Mouse (Mus musculus) liver, embryonic 11.5 days (tissue): ENCODE measurements around the gene Hivep3. TPM values are rescaled to one million over a fixed set of nuclear protein-coding genes. Genes with fewer than 3 reads are reported as not detected.

Experiments
- ATAC-seq: fragments of 200-750 bp; cut with Nextera tagmentation; replicated peaks from 2 replicates; pipeline ENCODE4 v1.8.0; 2017; ENCODE audit warnings: moderate number of reproducible peaks, mild to moderate bottlenecking, moderate TSS enrichment, moderate library complexity; ENCODE audit not compliant: low FRiP score
- DNase-seq: peaks from one replicate; pipeline ENCODE4 v3.0.0-alpha.2; 2017; ENCODE audit warnings: low spot score
- H3K27ac ChIP-seq: fragments of 300-500 bp; sonication (generic); 2 replicates; pipeline ENCODE4 v1.5.1; 2014; ENCODE audit warnings: mild to moderate bottlenecking, low read depth, low read length, control low read depth
- H3K27me3 ChIP-seq: fragments of 300-500 bp; sonication (generic); replicated peaks from 2 replicates; pipeline ENCODE4 v1.6.1; 2014; ENCODE audit warnings: low read length, mixed read lengths; ENCODE audit not compliant: control insufficient read depth, insufficient read depth
- H3K36me3 ChIP-seq: fragments of 300-500 bp; sonication (generic); 2 replicates; pipeline ENCODE4 v1.6.1; 2014; ENCODE audit warnings: mild to moderate bottlenecking, low read length, moderate library complexity, mixed read lengths; ENCODE audit not compliant: control insufficient read depth, insufficient read depth
- H3K4me1 ChIP-seq: fragments of 300-500 bp; sonication (generic); replicated peaks from 2 replicates; pipeline ENCODE4 v1.6.1; 2014; ENCODE audit warnings: low read length, mixed read lengths; ENCODE audit not compliant: control insufficient read depth, insufficient read depth
- H3K4me2 ChIP-seq: fragments of 300-500 bp; sonication (generic); 2 replicates; pipeline ENCODE4 v1.6.1; 2014; ENCODE audit warnings: mild to moderate bottlenecking, control low read depth, moderate library complexity
- H3K4me3 ChIP-seq: fragments of 300-500 bp; sonication (generic); 2 replicates; pipeline ENCODE4 v1.5.1; 2014; ENCODE audit warnings: low read depth, low read length, control low read depth
- H3K9ac ChIP-seq: fragments of 300-500 bp; sonication (generic); 2 replicates; pipeline ENCODE4 v1.6.1; 2014; ENCODE audit warnings: low read depth, low read length, control low read depth
- H3K9me3 ChIP-seq: fragments of 300-500 bp; sonication (generic); 2 replicates; pipeline ENCODE4 v1.6.1; 2016; ENCODE audit warnings: low read length, inconsistent platforms, mixed read lengths; ENCODE audit not compliant: control insufficient read depth
- WGBS: fragments of 180-500 bp; shearing (Covaris S2); extraction: QIAGEN DNeasy Blood & Tissue Kit; methylation state at CpG from one replicate; pipeline ENCODE4 v1.1.7; 2014; 5-methylcytosine and 5-hydroxymethylcytosine counted together
- polyA plus RNA-seq: library from polyadenylated mRNA; unstranded; fragments of >200 nt; fragmentation: Nextera tagmentation; extraction: Ambion mirVana; gene quantifications from 2 replicates; pipeline ENCODE4 v1.2.1, GENCODE M21; 2014

Gene Hivep3
- polyA plus RNA-seq, 1 experiment from 2014 or later = 2.7 TPM

DNA sequence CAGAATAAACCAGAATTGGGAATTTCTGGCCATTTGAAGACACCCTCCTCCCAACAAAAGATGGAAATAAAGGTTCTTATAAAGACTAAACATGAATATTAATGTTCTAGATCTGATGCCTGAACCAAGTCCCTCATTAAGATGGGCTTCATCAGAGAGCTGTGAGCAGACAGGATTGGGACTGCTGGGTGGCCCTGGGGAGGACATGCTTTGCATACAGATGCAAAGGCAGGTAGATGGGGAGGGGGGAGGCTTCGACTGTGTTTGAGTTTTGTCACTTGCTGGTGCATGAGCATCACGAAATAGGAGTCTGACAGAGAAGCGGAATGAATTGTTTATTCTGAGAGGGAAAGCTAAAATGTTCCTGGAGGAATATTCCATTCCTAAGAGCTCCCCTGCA lies 12.1 kb upstream of the Hivep3 start:
- no peak for ATAC-seq
- no peak overlapping the region for H3K4me2 ChIP-seq
- H3K4me1 ChIP-seq = no peaks in the 10 kb centered on the region
- DNase-seq = no peak
- H3K9ac ChIP-seq = no peak overlapping the region
- H3K36me3 ChIP-seq = no peaks in the 10 kb centered on the region
- H3K27ac ChIP-seq = no peak overlapping the region
- H3K9me3 ChIP-seq = no peaks in the 10 kb centered on the region
- WGBS = 76% methylated on average over 3 of the region's 3 CpGs
- no peak overlapping the region for H3K4me3 ChIP-seq
- no peaks in the 10 kb centered on the region; the same call in 1 of the 2 replicates for H3K27me3 ChIP-seq

DNA sequence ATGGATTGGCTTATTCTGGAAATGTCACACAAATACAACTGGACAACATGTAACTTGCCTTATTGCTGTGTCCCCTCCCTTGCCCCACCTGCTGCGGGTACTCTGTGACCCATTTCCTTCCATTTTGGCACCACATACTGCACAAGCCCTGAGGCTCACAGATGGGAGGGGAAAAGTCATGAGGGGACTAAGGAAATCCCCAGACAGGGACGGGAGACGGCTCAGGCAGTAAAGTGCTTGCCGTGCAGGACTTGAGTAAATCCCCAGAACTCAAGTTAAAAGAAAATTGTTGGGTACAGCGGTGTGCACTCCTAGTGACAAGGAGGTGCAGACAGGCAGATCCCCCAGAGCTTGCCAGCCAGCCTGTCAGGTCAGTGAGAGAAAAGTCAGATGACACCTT lies 7.5 kb upstream of the Hivep3 start:
- Histone ChIP-seq H3K4me1 (no peaks in the 10 kb centered on the region), H3K9ac (no peak overlapping the region), H3K27ac (no peak overlapping the region), H3K36me3 (no peaks in the 10 kb centered on the region), H3K9me3 (no peaks in the 10 kb centered on the region), H3K4me2 (no peak overlapping the region), H3K4me3 (no peak overlapping the region), H3K27me3 (peaks cover 3% of the 10 kb centered on the region; the same call in 1 of the 2 replicates)
- no peak for DNase-seq
- ATAC-seq = no peak
- WGBS = 71% methylated on average over 5 of the region's 5 CpGs

DNA sequence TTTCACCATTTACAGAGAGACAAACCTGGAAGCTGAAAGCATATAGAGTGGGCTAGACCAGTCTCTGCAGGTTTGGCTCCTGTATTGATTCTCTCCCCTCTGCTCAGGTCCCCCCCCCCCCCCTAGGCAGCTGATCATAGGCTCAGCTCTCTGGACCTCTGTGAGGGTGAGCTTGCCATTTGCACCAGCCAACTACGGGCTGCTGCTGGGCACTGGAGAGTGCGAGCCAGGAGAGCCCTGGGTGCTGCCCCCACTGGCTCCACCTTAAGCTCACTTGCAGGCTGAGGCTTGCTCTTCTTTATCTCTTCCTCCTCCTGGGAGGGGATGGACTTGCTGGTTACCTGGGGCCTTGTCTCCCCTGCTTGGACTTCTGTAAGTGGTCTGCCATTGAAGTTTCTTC lies 5.7 kb upstream of the Hivep3 start:
- Histone ChIP-seq H3K4me3 (no peak overlapping the region), H3K27ac (no peak overlapping the region), H3K36me3 (no peaks in the 10 kb centered on the region), H3K4me1 (no peaks in the 10 kb centered on the region), H3K9ac (no peak overlapping the region), H3K4me2 (no peak overlapping the region), H3K9me3 (no peaks in the 10 kb centered on the region), H3K27me3 (peaks cover 3% of the 10 kb centered on the region; the same call in 1 of the 2 replicates)
- 54% methylated on average over 2 of the region's 2 CpGs for WGBS
- no peak for ATAC-seq
- peak; percentile 21 for DNase-seq

DNA sequence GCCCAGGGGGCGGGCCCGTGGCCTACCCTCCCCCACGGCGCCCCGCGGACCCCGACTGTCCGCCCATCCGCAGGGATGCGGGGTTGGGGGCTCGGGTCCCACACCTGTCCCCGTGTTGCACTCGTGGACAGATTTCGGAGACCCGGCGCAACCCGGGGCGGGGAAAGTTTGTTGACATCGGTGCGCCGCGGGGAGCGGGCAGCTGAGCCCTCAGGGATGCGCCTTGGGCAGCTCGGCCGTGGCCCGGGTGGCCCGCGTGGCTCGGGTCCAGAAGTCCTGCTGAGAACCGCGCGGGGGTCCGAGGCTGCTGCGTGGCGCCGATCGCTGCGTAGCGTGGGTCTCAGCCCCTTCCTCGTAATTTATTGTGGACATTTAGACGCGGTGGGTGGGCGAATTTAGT lies 358 bp downstream of the Hivep3 start:
- Histone ChIP-seq H3K27me3 (peaks cover 22% of the 10 kb centered on the region), H3K4me2 (peak overlapping the region; percentile 98), H3K4me1 (peaks cover 2% of the 10 kb centered on the region; the same call in 1 of the 2 replicates), H3K4me3 (peak overlapping the region; percentile 72), H3K9ac (peak overlapping the region; percentile 35; the same call in 1 of the 2 replicates), H3K36me3 (no peaks in the 10 kb centered on the region), H3K9me3 (no peaks in the 10 kb centered on the region), H3K27ac (no peak overlapping the region)
- DNase-seq = no peak
- WGBS = 2% methylated on average over 44 of the region's 44 CpGs
- ATAC-seq = peak; percentile 32

DNA sequence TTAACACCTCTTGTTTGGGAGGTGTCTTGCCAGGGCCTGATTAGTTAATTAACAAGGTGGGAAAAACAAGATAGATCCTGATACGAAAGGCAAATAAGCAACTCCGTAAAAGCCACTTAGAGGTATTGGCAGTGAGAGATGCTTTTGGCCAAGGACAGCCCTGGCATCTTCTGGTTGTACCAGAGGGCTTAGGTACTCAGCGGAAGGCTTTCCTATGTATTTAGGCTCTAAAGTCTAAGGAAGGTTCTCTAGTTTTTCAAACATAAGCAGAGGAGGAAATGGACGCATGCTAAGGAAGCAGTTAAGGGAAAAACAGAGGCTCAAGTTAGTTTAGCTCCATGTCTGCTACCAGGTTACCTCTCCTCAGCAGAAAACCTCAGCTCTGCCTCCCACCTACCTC lies 768 bp downstream of the Hivep3 start:
- H3K4me2 ChIP-seq = peak overlapping the region; percentile 98
- H3K9me3 ChIP-seq = no peaks in the 10 kb centered on the region
- DNase-seq (no peak), ATAC-seq (no peak)
- peaks cover 22% of the 10 kb centered on the region for H3K27me3 ChIP-seq
- peaks cover 2% of the 10 kb centered on the region; the same call in 1 of the 2 replicates for H3K4me1 ChIP-seq
- H3K36me3 ChIP-seq = no peaks in the 10 kb centered on the region
- H3K27ac ChIP-seq = no peak overlapping the region
- H3K9ac ChIP-seq = no peak overlapping the region
- H3K4me3 ChIP-seq = peak overlapping the region; percentile 72
- 32% methylated on average over 4 of the region's 4 CpGs for WGBS

DNA sequence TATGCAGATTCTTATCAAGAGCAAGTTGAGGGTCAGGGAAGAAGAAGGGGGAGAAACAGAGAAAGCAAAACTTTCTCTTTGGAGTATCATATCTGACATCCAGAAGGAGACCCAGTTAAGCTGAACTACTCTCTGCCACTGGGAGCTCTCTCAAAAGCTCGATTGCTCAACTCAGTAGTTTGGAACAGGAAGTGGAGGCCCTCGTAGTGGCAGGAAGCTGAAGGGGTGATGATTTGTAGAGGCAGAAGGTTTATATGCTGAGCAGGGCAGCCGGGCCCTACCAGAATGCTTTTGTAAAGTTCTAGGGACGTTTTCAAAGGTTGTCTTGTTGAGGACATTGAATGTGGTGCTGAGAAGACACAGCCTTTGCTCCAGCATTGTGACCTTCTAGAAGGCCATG lies 5.1 kb downstream of the Hivep3 start:
- Histone ChIP-seq H3K27ac (no peak overlapping the region), H3K27me3 (peaks cover 22% of the 10 kb centered on the region), H3K4me1 (peaks cover 2% of the 10 kb centered on the region; the same call in 1 of the 2 replicates), H3K36me3 (no peaks in the 10 kb centered on the region), H3K9me3 (no peaks in the 10 kb centered on the region), H3K9ac (no peak overlapping the region), H3K4me3 (no peak overlapping the region), H3K4me2 (no peak overlapping the region)
- WGBS = 27% methylated on average over 4 of the region's 4 CpGs
- no peak for ATAC-seq
- DNase-seq = no peak

DNA sequence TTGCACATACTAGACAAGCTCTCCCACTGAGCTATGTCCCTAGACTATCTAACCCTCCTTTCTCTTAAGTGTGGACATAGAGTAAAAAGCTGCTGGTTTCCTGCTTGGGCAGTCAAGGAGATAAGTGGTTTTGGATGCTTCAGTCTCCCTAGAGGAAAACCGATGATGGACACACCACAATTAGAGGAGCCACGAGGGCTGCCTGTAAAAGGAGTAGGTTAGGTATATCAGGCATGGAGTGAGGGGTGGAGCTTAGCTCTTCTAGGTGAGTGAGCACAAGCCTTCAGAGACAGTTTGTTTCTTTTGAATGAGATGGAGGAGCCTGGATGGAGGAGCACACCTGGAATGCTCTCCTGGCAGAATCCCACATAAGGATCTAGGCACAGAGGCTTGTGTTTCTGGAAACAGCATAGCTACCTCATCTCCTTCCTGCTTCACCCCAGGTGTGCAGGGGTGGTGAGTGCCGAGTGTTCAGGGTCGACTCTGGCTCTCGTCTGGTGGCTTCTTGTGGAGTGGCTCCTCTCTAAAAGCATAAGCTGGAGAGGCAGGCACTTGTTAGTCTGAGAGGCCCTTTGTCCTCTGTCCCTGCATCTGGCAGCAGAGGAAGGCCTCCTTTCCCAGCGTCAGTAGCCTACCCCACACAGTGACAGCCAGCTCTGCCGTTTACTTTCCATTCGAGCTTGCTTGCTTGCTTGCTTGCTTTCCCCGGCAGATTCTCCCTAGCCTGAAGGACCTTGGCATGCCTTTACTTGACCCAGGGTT lies 5.9 kb downstream of the Hivep3 start:
- no peak overlapping the region for H3K9ac ChIP-seq
- H3K27me3 ChIP-seq = peaks cover 14% of the 10 kb centered on the region
- H3K9me3 ChIP-seq = no peaks in the 10 kb centered on the region
- H3K36me3 ChIP-seq = no peaks in the 10 kb centered on the region
- DNase-seq = no peak
- H3K4me3 ChIP-seq = no peak overlapping the region
- no peak for ATAC-seq
- H3K4me1 ChIP-seq = 0 out of 2 replicates have a peak, but pooled peaks cover 2% of the 10 kb centered on the region
- H3K4me2 ChIP-seq = no peak overlapping the region
- WGBS = 54% methylated on average over 9 of the region's 9 CpGs
- H3K27ac ChIP-seq = no peak overlapping the region

DNA sequence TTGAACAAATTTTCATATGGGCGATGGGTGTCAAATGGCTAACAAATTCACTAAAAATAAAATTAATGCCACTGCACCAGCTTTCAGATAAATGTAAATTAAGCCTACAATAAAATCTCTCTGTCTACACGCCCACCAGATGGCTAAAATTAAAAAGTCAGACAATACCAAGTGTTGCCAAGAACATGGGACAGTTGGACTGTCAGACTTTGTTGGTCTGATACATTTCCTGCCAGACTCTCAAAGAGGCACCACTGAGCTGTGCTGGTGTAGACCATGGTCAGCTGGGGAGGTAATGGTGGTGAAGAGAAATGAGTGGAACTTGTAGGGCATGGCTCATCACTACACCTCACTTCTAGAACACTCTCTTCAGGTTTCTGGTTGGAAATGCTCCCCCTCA lies 14.8 kb downstream of the Hivep3 start:
- Histone ChIP-seq H3K9ac (no peak overlapping the region), H3K27me3 (no peaks in the 10 kb centered on the region), H3K36me3 (no peaks in the 10 kb centered on the region), H3K4me1 (no peaks in the 10 kb centered on the region), H3K27ac (no peak overlapping the region), H3K4me2 (no peak overlapping the region), H3K9me3 (no peaks in the 10 kb centered on the region), H3K4me3 (no peak overlapping the region)
- no peak for DNase-seq
- WGBS = 74% methylated on average over 2 of the region's 2 CpGs
- no peak for ATAC-seq

DNA sequence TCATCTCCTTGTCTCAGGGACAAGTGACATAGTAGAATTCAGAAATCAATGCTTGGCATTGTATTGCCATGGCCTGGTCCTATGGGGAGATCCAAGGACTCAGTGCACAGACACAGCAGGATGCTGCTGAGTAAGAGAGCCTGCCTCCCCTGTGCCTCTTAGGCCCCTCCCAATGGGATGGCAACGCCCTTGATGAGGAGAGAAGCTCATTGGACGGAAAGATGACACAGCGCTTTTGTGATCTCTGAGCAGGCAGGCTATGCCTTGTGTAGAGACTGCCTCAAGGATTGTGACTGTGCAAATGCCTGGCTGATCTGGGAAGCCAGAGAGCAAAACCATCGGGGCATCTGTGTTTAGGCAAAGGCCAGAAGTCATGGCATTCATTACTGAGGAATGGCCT lies 16.6 kb downstream of the Hivep3 start:
- peak; percentile 81 for ATAC-seq
- Histone ChIP-seq H3K9me3 (no peaks in the 10 kb centered on the region), H3K4me1 (no peaks in the 10 kb centered on the region), H3K27me3 (no peaks in the 10 kb centered on the region), H3K27ac (no peak overlapping the region), H3K4me2 (no peak overlapping the region), H3K4me3 (no peak overlapping the region), H3K9ac (no peak overlapping the region), H3K36me3 (no peaks in the 10 kb centered on the region)
- DNase-seq = no peak
- 31% methylated on average over 4 of the region's 4 CpGs for whole genome bisulfite sequencing
